Mouse (Mus musculus) hindbrain, embryonic 11.5 days (tissue): ENCODE results near the gene Prkcd. TPM values are rescaled to one million over a fixed set of nuclear protein-coding genes. Genes with fewer than 3 reads are reported as not detected.

Experiments
- ATAC-seq: fragments of 200-750 bp; cut with Nextera tagmentation; 2 replicates; pipeline ENCODE4 v1.8.0; 2017; ENCODE audit warnings: mild to moderate bottlenecking, moderate TSS enrichment, moderate library complexity; ENCODE audit not compliant: low FRiP score
- DNase-seq: peaks from one replicate; pipeline ENCODE4 v3.0.0-alpha.2; 2015; ENCODE audit warnings: low spot score
- H3K27ac ChIP-seq: fragments of 300-500 bp; sonication (generic); 2 replicates; pipeline ENCODE4 v1.5.1; 2014; ENCODE audit warnings: mild to moderate bottlenecking, low read depth, low read length
- H3K27me3 ChIP-seq: fragments of 300-500 bp; sonication (generic); 2 replicates; pipeline ENCODE4 v1.6.1; 2014; ENCODE audit warnings: mild to moderate bottlenecking, low read length, moderate library complexity, mixed read lengths; ENCODE audit not compliant: control insufficient read depth, insufficient read depth
- H3K36me3 ChIP-seq: fragments of 300-500 bp; sonication (generic); 2 replicates; pipeline ENCODE4 v1.6.1; 2014; ENCODE audit warnings: mild to moderate bottlenecking, low read length, moderate library complexity, mixed read lengths; ENCODE audit not compliant: control insufficient read depth, insufficient read depth
- H3K4me1 ChIP-seq: fragments of 300-500 bp; sonication (generic); replicated peaks from 2 replicates; pipeline ENCODE4 v1.6.1; 2014; ENCODE audit warnings: low read length, mixed read lengths; ENCODE audit not compliant: control insufficient read depth, insufficient read depth
- H3K4me2 ChIP-seq: fragments of 300-500 bp; sonication (generic); replicated peaks from 2 replicates; pipeline ENCODE4 v1.6.1; 2014; ENCODE audit warnings: mild to moderate bottlenecking, low read depth, low read length
- H3K4me3 ChIP-seq: fragments of 300-500 bp; sonication (generic); 2 replicates; pipeline ENCODE4 v1.5.1; 2014; ENCODE audit warnings: low read depth, low read length
- H3K9ac ChIP-seq: fragments of 300-500 bp; sonication (generic); 2 replicates; pipeline ENCODE4 v1.6.1; 2014; ENCODE audit warnings: low read depth, low read length
- H3K9me3 ChIP-seq: fragments of 300-500 bp; sonication (generic); 2 replicates; pipeline ENCODE4 v1.6.1; 2016; ENCODE audit warnings: low read length; ENCODE audit not compliant: control insufficient read depth
- WGBS: fragments of 180-500 bp; shearing (Covaris S2); extraction: QIAGEN DNeasy Blood & Tissue Kit; methylation state at CpG from one replicate; pipeline ENCODE4 v1.1.7; 2014; 5-methylcytosine and 5-hydroxymethylcytosine counted together
- polyA plus RNA-seq: library from polyadenylated mRNA; unstranded; fragments of >200 nt; fragmentation: Nextera tagmentation; extraction: Ambion mirVana; gene quantifications from 2 replicates; pipeline ENCODE4 v1.2.1, GENCODE M21; 2014

The Prkcd gene
- polyA plus RNA-seq, 1 experiment from 2014 or later, result 27.4 TPM

- WGBS, result 46% methylated on average over 4 of the region's 4 CpGs
- no peak overlapping the region for H3K4me2 ChIP-seq
- peaks cover 11% of the 10 kb centered on the region; the same call in 1 of the 2 replicates for H3K27me3 ChIP-seq
- DNase-seq (no peak), ATAC-seq (no peak)
- H3K9ac ChIP-seq, result no peak overlapping the region
- H3K27ac ChIP-seq, result no peak overlapping the region
- peaks cover 7% of the 10 kb centered on the region; the same call in 1 of the 2 replicates for H3K4me1 ChIP-seq
- no peak overlapping the region for H3K4me3 ChIP-seq
- H3K9me3 ChIP-seq, result no peaks in the 10 kb centered on the region
- no peaks in the 10 kb centered on the region for H3K36me3 ChIP-seq
Measured at GRCm38 (mm10) chr14:30629839-30630238, 3.8 kb upstream of the Prkcd start.

- H3K36me3 ChIP-seq, result no peaks in the 10 kb centered on the region
- no peak overlapping the region for H3K4me2 ChIP-seq
- H3K4me1 ChIP-seq, result peaks cover 7% of the 10 kb centered on the region; the same call in 1 of the 2 replicates
- ATAC-seq, result no peak
- no peak overlapping the region for H3K4me3 ChIP-seq
- no peak for DNase-seq
- no peaks in the 10 kb centered on the region for H3K9me3 ChIP-seq
- H3K27ac ChIP-seq, result no peak overlapping the region
- WGBS, result 89% methylated on average over 5 of the region's 5 CpGs
- no peak overlapping the region for H3K9ac ChIP-seq
- H3K27me3 ChIP-seq, result peaks cover 11% of the 10 kb centered on the region; the same call in 1 of the 2 replicates
Measured at GRCm38 (mm10) chr14:30628235-30628634, 2.2 kb upstream of the Prkcd start.

GRCm38 (mm10) chr14:30626756-30627742 is 1.0 kb upstream of the Prkcd start:
- ATAC-seq, result no peak
- H3K9ac ChIP-seq, result no peak overlapping the region
- peak overlapping the region; percentile 65 for H3K4me2 ChIP-seq
- H3K36me3 ChIP-seq, result no peaks in the 10 kb centered on the region
- DNase-seq, result no peak
- 60% methylated on average over 12 of the region's 12 CpGs for WGBS
- no peak overlapping the region for H3K27ac ChIP-seq
- H3K9me3 ChIP-seq, result no peaks in the 10 kb centered on the region
- peaks cover 11% of the 10 kb centered on the region; the same call in 1 of the 2 replicates for H3K27me3 ChIP-seq
- H3K4me1 ChIP-seq, result peaks cover 7% of the 10 kb centered on the region; the same call in 1 of the 2 replicates
- peak overlapping the region; percentile 54 for H3K4me3 ChIP-seq

GRCm38 (mm10) chr14:30625131-30625807 is 741 bp downstream of the Prkcd start:
- DNase-seq (peak; percentile 59), ATAC-seq (peak; percentile 73)
- no peaks in the 10 kb centered on the region for H3K9me3 ChIP-seq
- H3K4me3 ChIP-seq, result peak overlapping the region; percentile 54
- peak overlapping the region; percentile 65 for H3K4me2 ChIP-seq
- 0 out of 2 replicates have a peak overlapping the region, but pooled peaks have one; percentile 30 for H3K27ac ChIP-seq
- H3K9ac ChIP-seq, result peak overlapping the region; percentile 65
- H3K4me1 ChIP-seq, result peaks cover 7% of the 10 kb centered on the region; the same call in 1 of the 2 replicates
- no peaks in the 10 kb centered on the region for H3K36me3 ChIP-seq
- H3K27me3 ChIP-seq, result peaks cover 11% of the 10 kb centered on the region; the same call in 1 of the 2 replicates
- WGBS, result 0% methylated on average over 39 of the region's 39 CpGs

GRCm38 (mm10) chr14:30624277-30624721 is 1.7 kb downstream of the Prkcd start:
- H3K4me1 ChIP-seq, result peaks cover 7% of the 10 kb centered on the region; the same call in 1 of the 2 replicates
- no peak for ATAC-seq
- DNase-seq, result peak; percentile 11
- H3K36me3 ChIP-seq, result no peaks in the 10 kb centered on the region
- peak overlapping the region; percentile 54; the same call in 1 of the 2 replicates for H3K4me3 ChIP-seq
- peak overlapping the region; percentile 65; the same call in 1 of the 2 replicates for H3K4me2 ChIP-seq
- H3K9me3 ChIP-seq, result no peaks in the 10 kb centered on the region
- peaks cover 11% of the 10 kb centered on the region; the same call in 1 of the 2 replicates for H3K27me3 ChIP-seq
- 59% methylated on average over 8 of the region's 8 CpGs for WGBS
- no peak overlapping the region for H3K9ac ChIP-seq
- H3K27ac ChIP-seq, result no peak overlapping the region

- Histone ChIP-seq H3K27me3 (peaks cover 11% of the 10 kb centered on the region; the same call in 1 of the 2 replicates), H3K9me3 (no peaks in the 10 kb centered on the region), H3K4me3 (no peak overlapping the region), H3K4me2 (no peak overlapping the region), H3K9ac (no peak overlapping the region), H3K36me3 (no peaks in the 10 kb centered on the region), H3K27ac (no peak overlapping the region), H3K4me1 (peaks cover 7% of the 10 kb centered on the region; the same call in 1 of the 2 replicates)
- 91% methylated on average over 8 of the region's 8 CpGs for WGBS
- ATAC-seq, result no peak
- no peak for DNase-seq
Measured at GRCm38 (mm10) chr14:30622556-30622955, 3.5 kb downstream of the Prkcd start.

GRCm38 (mm10) chr14:30622130-30622529 is 3.9 kb downstream of the Prkcd start:
- no peak overlapping the region for H3K9ac ChIP-seq
- ATAC-seq, result no peak
- 86% methylated on average over 7 of the region's 7 CpGs for whole genome bisulfite sequencing
- H3K9me3 ChIP-seq, result no peaks in the 10 kb centered on the region
- no peak overlapping the region for H3K27ac ChIP-seq
- no peak overlapping the region for H3K4me3 ChIP-seq
- no peak for DNase-seq
- H3K4me1 ChIP-seq, result peaks cover 7% of the 10 kb centered on the region; the same call in 1 of the 2 replicates
- H3K27me3 ChIP-seq, result peaks cover 11% of the 10 kb centered on the region; the same call in 1 of the 2 replicates
- H3K36me3 ChIP-seq, result no peaks in the 10 kb centered on the region
- no peak overlapping the region for H3K4me2 ChIP-seq

GRCm38 (mm10) chr14:30619982-30620578 is 5.9 kb downstream of the Prkcd start:
- Histone ChIP-seq H3K36me3 (no peaks in the 10 kb centered on the region), H3K4me2 (no peak overlapping the region), H3K27me3 (0 out of 2 replicates have a peak, but pooled peaks cover 2% of the 10 kb centered on the region), H3K4me3 (no peak overlapping the region), H3K27ac (no peak overlapping the region), H3K9me3 (no peaks in the 10 kb centered on the region), H3K4me1 (peaks cover 3% of the 10 kb centered on the region; the same call in 1 of the 2 replicates), H3K9ac (no peak overlapping the region)
- DNase-seq (no peak), ATAC-seq (no peak)
- 78% methylated on average over 7 of the region's 7 CpGs for WGBS
